In the genomic region with DNA sequence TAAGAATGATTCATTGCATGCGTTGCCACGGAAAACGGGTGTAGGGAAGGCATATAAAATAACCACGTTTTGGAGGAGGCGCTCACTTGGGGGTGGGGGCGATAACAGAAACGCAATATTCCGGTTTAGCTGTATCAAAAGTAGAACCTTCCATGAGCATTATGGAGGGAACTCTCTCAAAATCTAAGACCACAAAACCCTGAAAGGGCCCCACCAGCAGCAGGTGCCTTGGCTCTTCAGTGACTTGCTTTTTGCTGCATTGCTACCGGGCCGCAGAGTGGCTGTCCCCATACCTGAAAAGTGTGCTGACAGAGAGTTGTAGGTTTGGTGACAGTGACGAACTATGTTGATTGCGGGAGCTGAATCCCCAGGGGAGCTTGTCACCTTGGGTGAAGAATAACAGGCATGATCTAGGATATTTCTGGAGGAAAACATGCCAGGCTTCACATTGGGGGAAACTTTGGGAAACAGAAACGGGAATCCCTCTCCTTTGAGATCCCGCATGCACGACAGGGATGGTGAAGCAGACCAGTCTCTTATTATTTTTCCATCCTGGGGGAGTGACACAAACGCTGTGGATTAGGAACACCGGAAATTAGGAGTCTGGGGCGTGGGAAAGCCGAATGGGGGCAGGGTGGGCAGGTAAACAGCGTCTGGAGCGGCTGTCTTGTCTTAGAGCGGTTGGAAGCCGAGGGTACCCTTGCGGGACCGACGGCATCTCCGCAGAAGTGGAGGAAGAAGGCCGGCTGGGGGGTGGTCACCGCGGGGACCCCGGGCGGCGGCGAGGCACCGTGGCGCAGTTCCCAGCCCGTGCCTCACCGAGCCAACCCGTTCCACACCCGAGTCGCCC, we compare ENCODE assay signal across 8 mouse cellular contexts. TPM values are rescaled to one million over a fixed set of nuclear protein-coding genes. Genes with fewer than 3 reads are reported as not detected.
DNase-seq lines count a peak whose midpoint lies in the region; ATAC-seq and TF ChIP-seq lines count a peak whose summit lies in the region.

No protein-coding gene starts in this region.

- no peak for ATAC-seq in heart, embryonic 13.5 days (ENCODE audit: extremely low read depth, insufficient number of reproducible peaks, low FRiP score, low TSS enrichment)

- 6% methylated on average over 37 of the region's 41 CpGs for WGBS in heart, embryonic 13.5 days
- 13% methylated on average over 40 of the region's 41 CpGs for WGBS in lung, adult 2 months

- H3K36me3 ChIP-seq in C2C12 (ENCODE audit: control insufficient read depth, insufficient read depth): no peaks in the 10 kb centered on the region
- no peaks in the 10 kb centered on the region for H3K36me3 ChIP-seq in heart, embryonic 13.5 days

- no peaks in the 10 kb centered on the region for H3K9me3 ChIP-seq in heart, embryonic 13.5 days

- peak; percentile 67 for DNase-seq in MN1 (ENCODE audit: low spot score)
- peak; percentile 34 for DNase-seq in embryo, embryonic 10 days (ENCODE audit: low spot score)
- DNase-seq in kidney, postnatal 14 days: peak; percentile 33
- peak; percentile 63 for DNase-seq in lung, adult 2 months
- DNase-seq in ovary, postnatal 10 days (ENCODE audit: low spot score): peak; percentile 9
- peak; percentile 36 to 45 for DNase-seq in urinary bladder, postnatal 36 days (ENCODE audit: low spot score in 2 of 2)

- H3K79me3 ChIP-seq in C2C12 (ENCODE audit: low read depth): peaks cover 33% of the 10 kb centered on the region

- TF ChIP-seq POLR2A in lung, adult 2 months (IDR thresholded peaks at IDR 0.05; ENCODE audit: borderline replicate concordance, extremely low read depth, low read depth, low read length): no peak

- peak overlapping the region; percentile 80 for H3K4me2 ChIP-seq in heart, embryonic 13.5 days

- H3K4me1 ChIP-seq in heart, embryonic 13.5 days: peaks cover 31% of the 10 kb centered on the region
- H3K4me1 ChIP-seq in lung, adult 2 months (ENCODE audit: control insufficient read depth, insufficient read depth, low read length): peaks cover 5% of the 10 kb centered on the region; the same call in 1 of the 2 replicates

- peak overlapping the region; percentile 82 for H3K4me3 ChIP-seq in C2C12 (ENCODE audit: insufficient read depth, poor library complexity, severe bottlenecking)
- peak overlapping the region; percentile 86 for H3K4me3 ChIP-seq in heart, embryonic 13.5 days
- H3K4me3 ChIP-seq in lung, adult 2 months (replicated peaks; ENCODE audit: extremely low read depth, low read depth, low read length): peak overlapping the region; percentile 83

- no peaks in the 10 kb centered on the region for H3K27me3 ChIP-seq in C2C12 (ENCODE audit: control insufficient read depth, insufficient read depth, insufficient read length)
- H3K27me3 ChIP-seq in heart, embryonic 13.5 days (replicated peaks): peaks cover 3% of the 10 kb centered on the region; the same call in 1 of the 2 replicates

- peak overlapping the region; percentile 86 for H3ac ChIP-seq in C2C12 (ENCODE audit: control insufficient read depth, insufficient read length, low read depth)

- no peak for TF ChIP-seq CTCF in C2C12 (IDR thresholded peaks at IDR 0.05; ENCODE audit: control insufficient read depth, insufficient read depth, insufficient read length)
- TF ChIP-seq CTCF in lung, adult 2 months (IDR thresholded peaks at IDR 0.05; ENCODE audit: insufficient read depth, low read length): no peak

- H3K9ac ChIP-seq in heart, embryonic 13.5 days: peak overlapping the region; percentile 97

- peaks cover 39% of the 10 kb centered on the region for H3K79me2 ChIP-seq in C2C12 (ENCODE audit: control insufficient read depth, insufficient read depth)

- H3K27ac ChIP-seq in heart, embryonic 13.5 days (replicated peaks): peak overlapping the region; percentile 96

TF ChIP-seq in C2C12, 6 proteins besides CTCF, POLR2A, EP300 and RAD21:
- TF ChIP-seq USF1 (IDR thresholded peaks at IDR 0.05; ENCODE audit: low read depth): no peak
- TF ChIP-seq MAX (IDR thresholded peaks at IDR 0.05): no peak
- no peak for TF ChIP-seq CEBPB (IDR thresholded peaks at IDR 0.05; ENCODE audit: low read depth)
- TF ChIP-seq MYOG (IDR thresholded peaks at IDR 0.05; ENCODE audit: control insufficient read depth, extremely low read depth, insufficient read length): no peak
- no peak for TF ChIP-seq FOSL1 (IDR thresholded peaks at IDR 0.05; ENCODE audit: insufficient read depth, low read length, poor library complexity, severe bottlenecking)
- TF ChIP-seq MYOD1 (IDR thresholded peaks at IDR 0.05; ENCODE audit: control insufficient read depth, insufficient read length, low read depth): no peak

RNA-seq across cellular contexts. Expression of a gene that starts 1.2 kb away (rescaled TPM):
- 10.7 TPM for polyA plus RNA-seq in C2C12 (2012; fragmentation: generic; extraction: Trizol)
- polyA plus RNA-seq in heart, embryonic 13.5 days (2015; fragmentation: Nextera tagmentation; extraction: Ambion mirVana): 9.2 and 12.3 TPM in 2 replicates
- polyA plus RNA-seq in lung, adult 2 months (2012; rRNA removed): 27.7 and 31.9 TPM in 2 replicates

Comparison
In these comparisons a context has a peak if more than half of its experiments do, and no peak if none do; other contexts are left out.
1. DNase-seq: peak in every context shown above with its lines; median percentile 67 in MN1; 63 in lung, adult 2 months; 40 in urinary bladder, postnatal 36 days; 34 in embryo, embryonic 10 days; 33 in kidney, postnatal 14 days; 9 in ovary, postnatal 10 days.